Mouse (Mus musculus) heart, embryonic 14.5 days (tissue): ENCODE results near the gene Pex11g. TPM values are rescaled to one million over a fixed set of nuclear protein-coding genes. Genes with fewer than 3 reads are reported as not detected.

Source experiments
- ATAC-seq: fragments of 200-750 bp; cut with Nextera tagmentation; 2 replicates; pipeline ENCODE4 v1.8.0; 2017; ENCODE audit warnings: low read depth, moderate TSS enrichment; ENCODE audit not compliant: insufficient number of reproducible peaks, insufficient read depth, low FRiP score
- H3K27ac ChIP-seq, 2 experiments: fragments of 200-500 bp in 1 of 2; fragments of 300-500 bp in 1 of 2; sonication (generic) in 1 of 2; replicated peaks in 1 of 2; 2 replicates each; pipeline ENCODE4 v1.5.1; 2012 to 2014; ENCODE audit warnings: low read depth in 2 of 2, low read length in 2 of 2, control low read depth in 1 of 2, mild to moderate bottlenecking in 1 of 2, mixed read lengths in 1 of 2; ENCODE audit not compliant: control insufficient read depth in 1 of 2, insufficient read depth in 1 of 2
- H3K27me3 ChIP-seq: fragments of 300-500 bp; sonication (generic); 2 replicates; pipeline ENCODE4 v1.6.1; 2014; ENCODE audit warnings: mild to moderate bottlenecking, low read length, control low read depth; ENCODE audit not compliant: control insufficient read depth, insufficient read depth
- H3K36me3 ChIP-seq: fragments of 300-500 bp; sonication (generic); 2 replicates; pipeline ENCODE4 v1.6.1; 2014; ENCODE audit warnings: mild to moderate bottlenecking, control low read depth, low read length, mixed read lengths; ENCODE audit not compliant: control insufficient read depth, insufficient read depth
- H3K4me1 ChIP-seq, 2 experiments: fragments of 200-500 bp in 1 of 2; fragments of 300-500 bp in 1 of 2; sonication (generic) in 1 of 2; 2 replicates each; pipeline ENCODE4 v1.6.1; 2012 to 2014; ENCODE audit warnings: low read length in 2 of 2, control low read depth in 1 of 2, mixed read lengths in 1 of 2; ENCODE audit not compliant: control insufficient read depth in 2 of 2, insufficient read depth in 2 of 2
- H3K4me2 ChIP-seq: fragments of 300-500 bp; sonication (generic); 2 replicates; pipeline ENCODE4 v1.6.1; 2014; ENCODE audit warnings: mild to moderate bottlenecking, low read length
- H3K4me3 ChIP-seq, 2 experiments: fragments of 200-500 bp in 1 of 2; fragments of 300-500 bp in 1 of 2; sonication (generic) in 1 of 2; 2 replicates each; pipeline ENCODE4 v1.5.1; 2012 to 2014; ENCODE audit warnings: low read length in 2 of 2, mild to moderate bottlenecking in 2 of 2, control low read depth in 1 of 2, low read depth in 1 of 2, moderate library complexity in 1 of 2; ENCODE audit not compliant: control insufficient read depth in 1 of 2, insufficient read depth in 1 of 2
- H3K9ac ChIP-seq: fragments of 300-500 bp; sonication (generic); 2 replicates; pipeline ENCODE4 v1.6.1; 2014; ENCODE audit warnings: mild to moderate bottlenecking, low read length
- H3K9me3 ChIP-seq: fragments of 300-500 bp; sonication (generic); 2 replicates; pipeline ENCODE4 v1.6.1; 2016; ENCODE audit warnings: low read length, control low read depth; ENCODE audit not compliant: control insufficient read depth
- WGBS: fragments of 180-500 bp; shearing (Covaris S2); extraction: QIAGEN DNeasy Blood & Tissue Kit; methylation state at CpG from one replicate; pipeline ENCODE4 v1.1.7; 2014; 5-methylcytosine and 5-hydroxymethylcytosine counted together
- polyA plus RNA-seq: library from polyadenylated mRNA; unstranded; fragments of >200 nt; fragmentation: Nextera tagmentation; extraction: Ambion mirVana; gene quantifications from 2 replicates; pipeline ENCODE4 v1.2.1, GENCODE M21; 2014

Pex11g gene
- polyA plus RNA-seq, 1 experiment from 2014 or later, result 5.0 TPM

- no peaks in the 10 kb centered on the region for H3K9me3 ChIP-seq
- WGBS, result 73% methylated on average over 6 of the region's 6 CpGs
- peaks cover 29 to 45% of the 10 kb centered on the region in 2 experiments for H3K4me1 ChIP-seq
Observed at GRCm38 (mm10) chr8:3414639-3415190, 52.8 kb downstream of the Pex11g start.

GRCm38 (mm10) chr8:3412816-3413215, 54.7 kb downstream of the Pex11g start:
- no peak overlapping the region for H3K27ac ChIP-seq
- H3K4me3 ChIP-seq, result no peak overlapping the region
- H3K4me1 ChIP-seq, result peaks cover 22 to 37% of the 10 kb centered on the region in 2 experiments
- no peak overlapping the region for H3K9ac ChIP-seq
- WGBS, result 94% methylated on average over 1 of the region's 1 CpGs
- no peak overlapping the region for H3K4me2 ChIP-seq
- H3K36me3 ChIP-seq, result no peaks in the 10 kb centered on the region
- no peaks in the 10 kb centered on the region for H3K9me3 ChIP-seq
- ATAC-seq, result no peak
- no peaks in the 10 kb centered on the region for H3K27me3 ChIP-seq

More at GRCm38 (mm10) chr8:3414639-3415190, 52.8 kb downstream of the Pex11g start:
- Histone ChIP-seq H3K4me3 (no peak overlapping the region), H3K27me3 (no peaks in the 10 kb centered on the region), H3K4me2 (no peak overlapping the region), H3K27ac (no peak overlapping the region), H3K36me3 (no peaks in the 10 kb centered on the region), H3K9ac (no peak overlapping the region)
- no peak for ATAC-seq

GRCm38 (mm10) chr8:3411901-3412301, 55.6 kb downstream of the Pex11g start:
- no peaks in the 10 kb centered on the region for H3K27me3 ChIP-seq
- 34% methylated on average over 7 of the region's 7 CpGs for WGBS
- ATAC-seq, result no peak
- H3K9ac ChIP-seq, result no peak overlapping the region
- no peak overlapping the region for H3K27ac ChIP-seq
- H3K4me1 ChIP-seq, result peaks cover 16 to 28% of the 10 kb centered on the region in 2 experiments
- H3K4me2 ChIP-seq, result no peak overlapping the region
- H3K36me3 ChIP-seq, result no peaks in the 10 kb centered on the region
- H3K9me3 ChIP-seq, result no peaks in the 10 kb centered on the region
- no peak overlapping the region for H3K4me3 ChIP-seq

- Histone ChIP-seq H3K36me3 (no peaks in the 10 kb centered on the region), H3K9me3 (no peaks in the 10 kb centered on the region), H3K9ac (no peak overlapping the region), H3K4me2 (no peak overlapping the region), H3K27me3 (no peaks in the 10 kb centered on the region), H3K27ac (no peak overlapping the region), H3K4me3 (no peak overlapping the region), H3K4me1 (peaks cover 15 to 24% of the 10 kb centered on the region in 2 experiments)
- no peak for ATAC-seq
- 81% methylated on average over 2 of the region's 2 CpGs for WGBS
Observed at GRCm38 (mm10) chr8:3411085-3411484, 56.4 kb downstream of the Pex11g start.

- Histone ChIP-seq H3K27ac (no peak overlapping the region), H3K4me2 (no peak overlapping the region), H3K4me1 (peaks cover 8 to 9% of the 10 kb centered on the region in 2 experiments), H3K9ac (no peak overlapping the region), H3K4me3 (no peak overlapping the region), H3K9me3 (no peaks in the 10 kb centered on the region), H3K27me3 (no peaks in the 10 kb centered on the region), H3K36me3 (no peaks in the 10 kb centered on the region)
- no peak for ATAC-seq
- WGBS, result 72% methylated on average over 3 of the region's 3 CpGs
Observed at GRCm38 (mm10) chr8:3407417-3407816, 60.1 kb downstream of the Pex11g start.

Other genes starting within 250 kb of the Pex11g start
- gene Insr, start 188.1 kb downstream of the Pex11g start, polyA plus RNA-seq, result 56.9 and 59.0 TPM in 2 replicates
- gene A430078G23Rik, start 114.3 kb downstream of the Pex11g start, polyA plus RNA-seq, result not detected in 2 replicates
- 4.6 and 6.0 TPM in 2 replicates for gene Arhgef18, start 74.7 kb downstream of the Pex11g start, polyA plus RNA-seq
- gene Tex45, start 3.2 kb upstream of the Pex11g start, polyA plus RNA-seq, result not detected in 2 replicates
- gene Zfp358, start 25.5 kb upstream of the Pex11g start, polyA plus RNA-seq, result 11.5 and 17.4 TPM in 2 replicates
- 36.0 and 38.0 TPM in 2 replicates for gene Mcoln1, start 32.8 kb upstream of the Pex11g start, polyA plus RNA-seq
- 11.1 and 15.8 TPM in 2 replicates for gene Pnpla6, start 47.7 kb upstream of the Pex11g start, polyA plus RNA-seq
- 5.1 and 8.5 TPM in 2 replicates for gene C330021F23Rik, start 100.3 kb upstream of the Pex11g start, polyA plus RNA-seq
- gene Camsap3, start 119.6 kb upstream of the Pex11g start, polyA plus RNA-seq, result 1.6 and 2.9 TPM in 2 replicates
- gene Xab2, start 153.6 kb upstream of the Pex11g start, polyA plus RNA-seq, result 29.0 and 30.9 TPM in 2 replicates
- 113 and 114 TPM in 2 replicates for gene Pet100, start 153.9 kb upstream of the Pex11g start, polyA plus RNA-seq
- not detected in 2 replicates for gene Pcp2, start 157.9 kb upstream of the Pex11g start, polyA plus RNA-seq
- gene Stxbp2, start 163.3 kb upstream of the Pex11g start, polyA plus RNA-seq, result 39.0 and 40.2 TPM in 2 replicates
- not detected in 2 replicates for gene Retn, start 188.1 kb upstream of the Pex11g start, polyA plus RNA-seq
- gene Mcemp1, start 198.1 kb upstream of the Pex11g start, polyA plus RNA-seq, result 0.18 and 0.22 TPM in 2 replicates
- 8.1 and 10.0 TPM in 2 replicates for gene Fcor, start 204.7 kb upstream of the Pex11g start, polyA plus RNA-seq
- gene Trappc5, start 208.6 kb upstream of the Pex11g start, polyA plus RNA-seq, result 27.6 and 28.4 TPM in 2 replicates
- gene Fcer2a, start 226.5 kb upstream of the Pex11g start, polyA plus RNA-seq, result not detected in 2 replicates